Mouse (Mus musculus): ENCODE results near the gene Rcsd1. TPM values are rescaled to one million over a fixed set of nuclear protein-coding genes. Genes with fewer than 3 reads are reported as not detected.
A peak's percentile ranks its signal among the peaks of the same experiment; 100 is the strongest.

The Rcsd1 gene
- polyA plus RNA-seq, 1 experiment from 2014 or later: 10.3 TPM

GRCm38 (mm10) chr1:165662426-165663192 is 46.9 kb downstream of the Rcsd1 start:
- H3K4me3 ChIP-seq: no peak overlapping the region
- H3K9me3 ChIP-seq: no peaks in the 10 kb centered on the region
- WGBS: 59% methylated on average over 15 of the region's 15 CpGs
- DNase-seq (ENCODE audit: low spot score): no peak
- 0 out of 2 replicates have a peak, but pooled peaks cover 2% of the 10 kb centered on the region for H3K36me3 ChIP-seq (replicated peaks)
- H3K4me1 ChIP-seq: peaks cover 25% of the 10 kb centered on the region
- H3K27ac ChIP-seq (replicated peaks): peak overlapping the region; percentile 52
- no peaks in the 10 kb centered on the region for H3K27me3 ChIP-seq (replicated peaks; ENCODE audit: low read depth, poor library complexity, severe bottlenecking)

GRCm38 (mm10) chr1:165661725-165662124 is 47.8 kb downstream of the Rcsd1 start:
- Histone ChIP-seq H3K27ac (replicated peaks) (no peak overlapping the region), H3K9me3 (no peaks in the 10 kb centered on the region), H3K4me3 (no peak overlapping the region), H3K27me3 (replicated peaks; ENCODE audit: low read depth, poor library complexity, severe bottlenecking) (no peaks in the 10 kb centered on the region), H3K4me1 (peaks cover 21% of the 10 kb centered on the region), H3K36me3 (replicated peaks) (0 out of 2 replicates have a peak, but pooled peaks cover 3% of the 10 kb centered on the region)
- 76% methylated on average over 6 of the region's 6 CpGs for WGBS
- DNase-seq (ENCODE audit: low spot score): no peak

GRCm38 (mm10) chr1:165661191-165661590 is 48.4 kb downstream of the Rcsd1 start:
- WGBS: 53% methylated on average over 3 of the region's 3 CpGs

GRCm38 (mm10) chr1:165660774-165661173 is 48.8 kb downstream of the Rcsd1 start:
- H3K36me3 ChIP-seq (replicated peaks): 0 out of 2 replicates have a peak, but pooled peaks cover 3% of the 10 kb centered on the region

More at GRCm38 (mm10) chr1:165661191-165661590, 48.4 kb downstream of the Rcsd1 start:
- H3K27me3 ChIP-seq (replicated peaks; ENCODE audit: low read depth, poor library complexity, severe bottlenecking): no peaks in the 10 kb centered on the region
- H3K9me3 ChIP-seq: no peaks in the 10 kb centered on the region
- peaks cover 21% of the 10 kb centered on the region for H3K4me1 ChIP-seq
- no peak overlapping the region for H3K27ac ChIP-seq (replicated peaks)
- 0 out of 2 replicates have a peak, but pooled peaks cover 3% of the 10 kb centered on the region for H3K36me3 ChIP-seq (replicated peaks)
- DNase-seq (ENCODE audit: low spot score): no peak
- no peak overlapping the region for H3K4me3 ChIP-seq

GRCm38 (mm10) chr1:165658602-165659001 is 51.0 kb downstream of the Rcsd1 start:
- DNase-seq (ENCODE audit: low spot score): peak; percentile 77
- H3K27me3 ChIP-seq (replicated peaks; ENCODE audit: low read depth, poor library complexity, severe bottlenecking): no peaks in the 10 kb centered on the region
- H3K27ac ChIP-seq (replicated peaks): no peak overlapping the region
- H3K9me3 ChIP-seq: no peaks in the 10 kb centered on the region
- H3K4me1 ChIP-seq: peaks cover 14% of the 10 kb centered on the region
- H3K36me3 ChIP-seq (replicated peaks): 0 out of 2 replicates have a peak, but pooled peaks cover 3% of the 10 kb centered on the region
- no peak overlapping the region for H3K4me3 ChIP-seq
- 35% methylated on average over 5 of the region's 5 CpGs for WGBS

More at GRCm38 (mm10) chr1:165660774-165661173, 48.8 kb downstream of the Rcsd1 start:
- no peak overlapping the region for H3K27ac ChIP-seq (replicated peaks)
- H3K27me3 ChIP-seq (replicated peaks; ENCODE audit: low read depth, poor library complexity, severe bottlenecking): no peaks in the 10 kb centered on the region
- H3K4me3 ChIP-seq: no peak overlapping the region
- H3K4me1 ChIP-seq: peaks cover 19% of the 10 kb centered on the region
- WGBS: 21% methylated on average over 4 of the region's 4 CpGs
- no peaks in the 10 kb centered on the region for H3K9me3 ChIP-seq
- peak; percentile 51 for DNase-seq (ENCODE audit: low spot score)

GRCm38 (mm10) chr1:165655482-165655881 is 54.1 kb downstream of the Rcsd1 start:
- no peak overlapping the region for H3K27ac ChIP-seq (replicated peaks)
- peaks cover 15% of the 10 kb centered on the region for H3K4me1 ChIP-seq
- 85% methylated on average over 14 of the region's 14 CpGs for WGBS
- no peak overlapping the region for H3K4me3 ChIP-seq
- 0 out of 2 replicates have a peak, but pooled peaks cover 3% of the 10 kb centered on the region for H3K36me3 ChIP-seq (replicated peaks)
- no peaks in the 10 kb centered on the region for H3K27me3 ChIP-seq (replicated peaks; ENCODE audit: low read depth, poor library complexity, severe bottlenecking)
- no peaks in the 10 kb centered on the region for H3K9me3 ChIP-seq
- no peak for DNase-seq (ENCODE audit: low spot score)

GRCm38 (mm10) chr1:165655022-165655421 is 54.5 kb downstream of the Rcsd1 start:
- DNase-seq (ENCODE audit: low spot score): no peak
- H3K4me1 ChIP-seq: peaks cover 15% of the 10 kb centered on the region
- no peaks in the 10 kb centered on the region for H3K9me3 ChIP-seq
- H3K36me3 ChIP-seq (replicated peaks): 0 out of 2 replicates have a peak, but pooled peaks cover 3% of the 10 kb centered on the region
- no peak overlapping the region for H3K27ac ChIP-seq (replicated peaks)
- H3K4me3 ChIP-seq: no peak overlapping the region
- 68% methylated on average over 6 of the region's 6 CpGs for WGBS
- no peaks in the 10 kb centered on the region for H3K27me3 ChIP-seq (replicated peaks; ENCODE audit: low read depth, poor library complexity, severe bottlenecking)

- Histone ChIP-seq H3K27ac (replicated peaks) (no peak overlapping the region), H3K4me3 (no peak overlapping the region), H3K36me3 (replicated peaks) (0 out of 2 replicates have a peak, but pooled peaks cover 3% of the 10 kb centered on the region), H3K27me3 (replicated peaks; ENCODE audit: low read depth, poor library complexity, severe bottlenecking) (no peaks in the 10 kb centered on the region), H3K4me1 (peaks cover 15% of the 10 kb centered on the region), H3K9me3 (no peaks in the 10 kb centered on the region)
- DNase-seq (ENCODE audit: low spot score): peak; percentile 37
- 83% methylated on average over 14 of the region's 14 CpGs for WGBS
Measured at GRCm38 (mm10) chr1:165653126-165653885, 56.3 kb downstream of the Rcsd1 start.

- H3K27me3 ChIP-seq (replicated peaks; ENCODE audit: low read depth, poor library complexity, severe bottlenecking): no peaks in the 10 kb centered on the region
- no peak overlapping the region for H3K4me3 ChIP-seq
- no peaks in the 10 kb centered on the region for H3K36me3 ChIP-seq (replicated peaks)
- no peaks in the 10 kb centered on the region for H3K9me3 ChIP-seq
- no peak for DNase-seq (ENCODE audit: low spot score)
- peaks cover 15% of the 10 kb centered on the region for H3K4me1 ChIP-seq
- WGBS: 72% methylated on average over 2 of the region's 2 CpGs
- H3K27ac ChIP-seq (replicated peaks): no peak overlapping the region
Measured at GRCm38 (mm10) chr1:165652507-165652906, 57.0 kb downstream of the Rcsd1 start.

- DNase-seq (ENCODE audit: low spot score): no peak
- Histone ChIP-seq H3K4me1 (peaks cover 15% of the 10 kb centered on the region), H3K4me3 (no peak overlapping the region), H3K36me3 (replicated peaks) (no peaks in the 10 kb centered on the region), H3K27ac (replicated peaks) (no peak overlapping the region), H3K9me3 (no peaks in the 10 kb centered on the region), H3K27me3 (replicated peaks; ENCODE audit: low read depth, poor library complexity, severe bottlenecking) (no peaks in the 10 kb centered on the region)
- 80% methylated on average over 5 of the region's 5 CpGs for WGBS
Measured at GRCm38 (mm10) chr1:165651158-165651557, 58.4 kb downstream of the Rcsd1 start.

GRCm38 (mm10) chr1:165645102-165645501 is 64.5 kb downstream of the Rcsd1 start:
- H3K4me1 ChIP-seq: no peaks in the 10 kb centered on the region
- no peak overlapping the region for H3K27ac ChIP-seq (replicated peaks)
- no peak for DNase-seq (ENCODE audit: low spot score)
- no peaks in the 10 kb centered on the region for H3K9me3 ChIP-seq
- H3K4me3 ChIP-seq: no peak overlapping the region
- no peaks in the 10 kb centered on the region for H3K36me3 ChIP-seq (replicated peaks)
- WGBS: 80% methylated on average over 4 of the region's 4 CpGs
- H3K27me3 ChIP-seq (replicated peaks; ENCODE audit: low read depth, poor library complexity, severe bottlenecking): no peaks in the 10 kb centered on the region

GRCm38 (mm10) chr1:165643735-165644134 is 65.8 kb downstream of the Rcsd1 start:
- WGBS: 81% methylated on average over 5 of the region's 5 CpGs
- Histone ChIP-seq H3K9me3 (no peaks in the 10 kb centered on the region), H3K36me3 (replicated peaks) (no peaks in the 10 kb centered on the region), H3K27ac (replicated peaks) (no peak overlapping the region), H3K4me3 (no peak overlapping the region), H3K4me1 (peaks cover 7% of the 10 kb centered on the region), H3K27me3 (replicated peaks; ENCODE audit: low read depth, poor library complexity, severe bottlenecking) (no peaks in the 10 kb centered on the region)
- DNase-seq (ENCODE audit: low spot score): no peak

All from embryonic facial prominence, embryonic 10.5 days (tissue).